Mouse (Mus musculus) cerebellum, adult 9-10 months (tissue): ENCODE measurements around the gene Pdlim4.
"Not testable (repeated sequence)": the region's sequence is repeated elsewhere in the genome, so short reads cannot be mapped to it uniquely, and the experiment has no call there.

Source experiments
- DNase-seq: peaks from one replicate; pipeline ENCODE4 v3.0.0; 2022

Pdlim4 gene

DNA sequence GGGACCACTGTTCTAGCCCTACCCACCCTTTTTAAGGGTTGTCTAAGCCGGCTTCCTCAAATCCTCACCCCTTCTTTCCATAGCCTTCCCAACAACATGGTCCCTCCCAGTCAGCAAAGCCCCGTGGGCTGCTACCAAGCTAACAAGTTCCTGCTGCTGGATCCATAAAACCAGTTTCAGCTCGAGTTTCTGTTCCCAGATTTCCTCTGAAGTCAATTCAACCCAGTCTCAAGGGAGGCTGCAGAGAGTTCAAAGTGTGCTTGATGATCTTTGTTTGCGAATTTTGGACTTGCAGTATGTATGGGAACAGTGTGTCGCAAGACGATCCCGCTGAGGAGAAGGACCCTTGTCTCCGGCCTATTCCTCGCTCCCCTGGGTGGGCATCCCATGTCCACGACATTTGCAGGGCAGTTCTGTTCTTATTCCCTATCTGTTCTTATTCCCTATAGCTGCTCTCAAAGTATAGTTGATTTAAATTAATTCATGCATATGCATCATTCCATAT lies 60.3 kb downstream of the Pdlim4 start:
- no peak for DNase-seq

GRCm38 (mm10) chr11:54007717-54008116 lies 61.1 kb downstream of the Pdlim4 start:
- peak; percentile 92 for DNase-seq

GRCm38 (mm10) chr11:54006901-54007300 lies 61.9 kb downstream of the Pdlim4 start:
- DNase-seq = peak; percentile 83

DNA sequence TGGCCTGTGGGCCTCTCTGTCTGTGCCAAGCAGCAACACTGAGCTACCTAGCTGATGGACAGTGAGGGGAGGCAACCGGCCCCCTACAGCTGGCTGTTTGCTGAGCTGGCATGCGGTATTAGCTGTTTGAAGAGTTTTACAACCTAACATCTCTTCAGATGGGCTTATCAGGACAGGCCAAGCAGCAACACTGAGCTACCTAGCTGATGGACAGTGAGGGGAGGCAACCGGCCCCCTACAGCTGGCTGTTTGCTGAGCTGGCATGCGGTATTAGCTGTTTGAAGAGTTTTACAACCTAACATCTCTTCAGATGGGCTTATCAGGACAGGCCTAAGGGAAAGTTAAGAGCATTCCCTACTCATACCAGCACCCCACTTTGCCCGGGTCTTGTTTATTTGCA lies 62.5 kb downstream of the Pdlim4 start:
- DNase-seq = not testable (repeated sequence)
